Mouse (Mus musculus) limb, embryonic 15.5 days (tissue): ENCODE measurements around the gene Slc25a20. TPM values are rescaled to one million over a fixed set of nuclear protein-coding genes. Genes with fewer than 3 reads are reported as not detected.
A peak's percentile ranks its signal among the peaks of the same experiment; 100 is the strongest.

ENCODE experiments used
- ATAC-seq: fragments of 200-750 bp; cut with Nextera tagmentation; 2 replicates; pipeline ENCODE4 v1.8.0; 2017; ENCODE audit warnings: low read depth, moderate TSS enrichment; ENCODE audit not compliant: insufficient number of reproducible peaks, low FRiP score, low TSS enrichment
- H3K27ac ChIP-seq: fragments of 300-500 bp; sonication (generic); 2 replicates; pipeline ENCODE4 v1.5.1; 2015; ENCODE audit warnings: moderate library complexity, mild to moderate bottlenecking, inconsistent platforms
- H3K27me3 ChIP-seq: fragments of 300-500 bp; sonication (generic); 2 replicates; pipeline ENCODE4 v1.6.1; 2015; ENCODE audit warnings: inconsistent platforms
- H3K36me3 ChIP-seq: fragments of 300-500 bp; sonication (generic); 2 replicates; pipeline ENCODE4 v1.6.1; 2015; ENCODE audit warnings: inconsistent platforms
- H3K4me1 ChIP-seq: fragments of 300-500 bp; sonication (generic); 2 replicates; pipeline ENCODE4 v1.6.1; 2015; ENCODE audit warnings: inconsistent platforms
- H3K4me2 ChIP-seq: fragments of 300-500 bp; sonication (generic); 2 replicates; pipeline ENCODE4 v1.6.1; 2015; ENCODE audit warnings: mild to moderate bottlenecking, inconsistent platforms
- H3K4me3 ChIP-seq: fragments of 300-500 bp; sonication (generic); 2 replicates; pipeline ENCODE4 v1.5.1; 2015; ENCODE audit warnings: mild to moderate bottlenecking, inconsistent platforms
- H3K9ac ChIP-seq: fragments of 300-500 bp; sonication (generic); 2 replicates; pipeline ENCODE4 v1.6.1; 2015; ENCODE audit warnings: inconsistent platforms
- H3K9me3 ChIP-seq: fragments of 300-500 bp; sonication (generic); 2 replicates; pipeline ENCODE4 v1.6.1; 2016; ENCODE audit warnings: inconsistent platforms
- WGBS: fragments of 180-500 bp; shearing (Covaris S2); methylation state at CpG from one replicate; pipeline ENCODE4 v1.1.7; 2015; 5-methylcytosine and 5-hydroxymethylcytosine counted together
- polyA plus RNA-seq: library from polyadenylated mRNA; unstranded; fragments of >200 nt; fragmentation: Nextera tagmentation; extraction: Ambion mirVana; gene quantifications from 2 replicates; pipeline ENCODE4 v1.2.1, GENCODE M21; 2015

Gene Slc25a20
- 37.1 and 38.3 TPM in 2 replicates for polyA plus RNA-seq

DNA sequence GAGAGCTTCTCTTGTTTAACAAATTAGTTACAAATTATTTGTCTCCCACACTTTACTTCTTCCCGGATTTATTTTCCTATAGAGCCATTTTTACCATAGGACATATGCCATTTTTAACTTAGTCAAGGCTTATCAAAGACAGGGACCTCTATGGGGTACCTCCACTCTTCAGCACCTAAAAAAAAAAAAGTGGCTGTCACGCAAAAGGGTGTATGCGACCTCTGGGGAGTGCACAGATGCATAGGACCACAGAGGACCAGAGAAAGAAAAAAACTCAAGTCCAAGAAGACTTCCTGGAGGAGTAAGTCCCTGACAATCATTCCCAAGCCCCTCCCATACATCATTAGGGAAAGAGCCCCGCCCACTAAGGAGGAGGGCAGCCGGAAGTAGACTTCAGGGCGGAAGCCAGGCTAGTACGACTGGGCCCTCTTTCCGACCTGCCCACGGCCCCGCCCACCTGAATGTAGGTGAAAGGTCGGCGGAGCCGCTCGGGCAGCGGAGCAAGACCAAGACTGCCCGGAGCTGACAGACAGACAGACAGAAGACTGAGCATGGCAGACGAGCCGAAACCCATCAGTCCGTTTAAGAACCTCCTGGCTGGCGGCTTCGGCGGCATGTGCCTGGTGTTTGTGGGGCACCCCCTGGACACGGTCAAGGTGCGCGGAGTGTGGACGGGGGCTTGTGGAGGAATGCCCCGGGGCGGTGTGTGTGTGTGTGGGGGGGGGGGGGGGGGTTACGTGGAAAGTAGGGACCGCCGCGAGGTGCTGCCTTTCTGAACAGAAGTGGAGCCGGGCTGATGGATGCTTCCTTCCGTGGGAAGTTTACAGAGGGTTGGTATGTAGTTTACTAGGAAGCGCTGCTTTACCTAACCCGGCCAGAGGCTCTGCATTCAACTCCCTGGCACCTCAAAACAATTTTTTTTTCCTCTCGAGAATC, at the start of gene Slc25a20:
Slc25a20 (plus strand) TSS at position 412 of the 936 bp plus-strand sequence.
- Histone ChIP-seq H3K4me1 (peaks cover 11% of the 10 kb centered on the region), H3K36me3 (no peaks in the 10 kb centered on the region), H3K27ac (peak within 1 kb of the TSS; percentile 22; the same call in 1 of the 2 replicates), H3K27me3 (no peaks in the 10 kb centered on the region), H3K9me3 (no peaks in the 10 kb centered on the region), H3K4me3 (peak within 1 kb of the TSS; percentile 65), H3K9ac (peak within 1 kb of the TSS; percentile 62), H3K4me2 (peak within 1 kb of the TSS; percentile 75)
- 3% methylated on average over 35 of the region's 37 CpGs for WGBS
- peak; percentile 83 for ATAC-seq

DNA sequence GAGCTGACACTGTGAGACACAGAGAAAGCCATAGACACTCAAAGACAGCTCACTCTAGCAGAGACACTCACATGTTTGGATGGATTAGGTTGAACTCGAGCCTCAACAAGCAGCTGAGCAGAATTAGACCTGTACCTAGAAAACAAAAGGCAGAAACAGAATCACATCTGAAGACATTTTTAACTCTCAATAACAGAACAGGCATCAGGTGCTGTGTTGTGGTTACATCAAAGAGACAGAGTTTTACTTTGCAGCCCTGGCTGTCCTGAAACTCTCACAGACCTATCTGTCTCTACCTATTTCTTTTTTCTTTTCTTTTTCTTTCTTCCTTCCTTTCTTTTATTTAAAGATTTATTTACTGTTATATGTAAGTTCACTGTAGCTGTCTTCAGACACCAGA, 44.6 kb upstream of the Slc25a20 start:
- Histone ChIP-seq H3K36me3 (peaks cover 69% of the 10 kb centered on the region), H3K27me3 (no peaks in the 10 kb centered on the region), H3K9ac (no peak overlapping the region), H3K4me2 (no peak overlapping the region), H3K27ac (no peak overlapping the region), H3K4me3 (no peak overlapping the region), H3K4me1 (no peaks in the 10 kb centered on the region), H3K9me3 (no peaks in the 10 kb centered on the region)
- ATAC-seq = no peak
- 94% methylated on average over 1 of the region's 1 CpGs for WGBS

DNA sequence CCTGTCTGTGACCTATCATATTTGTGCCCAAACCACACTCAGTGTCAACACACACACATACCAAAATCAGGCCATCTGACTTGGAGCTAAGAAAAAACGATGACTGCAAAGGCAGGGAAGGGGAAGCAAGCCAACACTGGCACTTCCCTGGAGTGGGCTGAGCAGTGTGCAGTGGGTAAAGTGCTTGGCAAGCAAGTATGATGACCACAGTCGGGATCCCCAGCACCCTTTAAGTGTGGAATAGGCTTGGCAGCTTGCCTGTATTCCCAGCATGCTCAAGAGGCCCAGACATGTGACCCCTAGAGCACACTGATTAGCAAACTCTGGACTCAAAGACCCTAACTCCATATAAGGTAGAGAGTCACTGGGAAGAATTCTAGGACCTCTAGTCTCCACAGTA, 35.4 kb upstream of the Slc25a20 start:
- H3K36me3 ChIP-seq = peaks cover 16% of the 10 kb centered on the region; the same call in 1 of the 2 replicates
- ATAC-seq = no peak

DNA sequence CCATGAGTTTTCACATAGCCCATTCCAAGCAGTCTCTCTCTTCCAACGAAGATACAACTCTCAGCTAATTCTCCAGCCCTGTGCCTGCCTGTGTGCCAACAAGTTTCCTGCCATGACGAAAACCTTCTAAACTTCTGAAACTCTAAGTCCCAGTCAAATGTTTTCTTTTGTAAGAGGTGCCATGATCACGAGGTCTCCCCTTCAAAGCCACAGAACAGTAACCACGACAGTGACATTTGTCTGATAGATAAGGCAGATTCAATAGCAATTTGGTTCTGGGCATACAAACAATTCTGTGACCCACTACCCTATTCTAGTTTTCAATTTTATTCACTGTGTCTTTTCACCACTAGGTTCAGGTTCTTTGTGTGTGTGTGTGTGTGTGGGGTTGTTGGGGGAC, 33.7 kb upstream of the Slc25a20 start:
- 87% methylated on average over 4 of the region's 4 CpGs for WGBS
- Histone ChIP-seq H3K4me2 (no peak overlapping the region), H3K36me3 (peaks cover 19% of the 10 kb centered on the region; the same call in 1 of the 2 replicates), H3K27me3 (no peaks in the 10 kb centered on the region), H3K9ac (no peak overlapping the region), H3K27ac (no peak overlapping the region), H3K9me3 (no peaks in the 10 kb centered on the region), H3K4me3 (no peak overlapping the region), H3K4me1 (no peaks in the 10 kb centered on the region)
- no peak for ATAC-seq

More for the DNA sequence above, 35.4 kb upstream of the Slc25a20 start:
- no peak overlapping the region for H3K4me3 ChIP-seq
- 63% methylated on average over 2 of the region's 2 CpGs for WGBS
- no peak overlapping the region for H3K27ac ChIP-seq
- no peak overlapping the region for H3K9ac ChIP-seq
- no peak overlapping the region for H3K4me2 ChIP-seq
- no peaks in the 10 kb centered on the region for H3K4me1 ChIP-seq
- H3K9me3 ChIP-seq = no peaks in the 10 kb centered on the region
- no peaks in the 10 kb centered on the region for H3K27me3 ChIP-seq

DNA sequence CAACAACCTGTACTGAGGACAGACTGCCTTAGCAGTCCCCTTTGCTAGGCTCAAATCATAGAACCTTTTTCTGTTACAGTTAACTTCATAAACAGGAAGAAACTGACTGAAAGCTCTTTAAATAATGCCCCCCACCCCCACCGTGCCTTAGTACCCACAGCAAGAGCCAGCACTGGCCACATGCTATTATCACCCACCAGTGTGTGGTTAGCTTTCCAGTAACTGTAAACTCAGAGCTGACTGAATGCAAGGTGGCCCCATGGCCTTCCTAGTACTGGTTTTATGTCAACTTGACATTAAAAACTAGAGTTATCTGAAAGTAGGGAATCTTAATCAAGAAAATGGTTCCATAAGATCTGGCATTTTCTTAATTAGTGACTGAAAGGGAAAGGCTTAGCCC, 31.2 kb upstream of the Slc25a20 start:
- no peak for ATAC-seq

DNA sequence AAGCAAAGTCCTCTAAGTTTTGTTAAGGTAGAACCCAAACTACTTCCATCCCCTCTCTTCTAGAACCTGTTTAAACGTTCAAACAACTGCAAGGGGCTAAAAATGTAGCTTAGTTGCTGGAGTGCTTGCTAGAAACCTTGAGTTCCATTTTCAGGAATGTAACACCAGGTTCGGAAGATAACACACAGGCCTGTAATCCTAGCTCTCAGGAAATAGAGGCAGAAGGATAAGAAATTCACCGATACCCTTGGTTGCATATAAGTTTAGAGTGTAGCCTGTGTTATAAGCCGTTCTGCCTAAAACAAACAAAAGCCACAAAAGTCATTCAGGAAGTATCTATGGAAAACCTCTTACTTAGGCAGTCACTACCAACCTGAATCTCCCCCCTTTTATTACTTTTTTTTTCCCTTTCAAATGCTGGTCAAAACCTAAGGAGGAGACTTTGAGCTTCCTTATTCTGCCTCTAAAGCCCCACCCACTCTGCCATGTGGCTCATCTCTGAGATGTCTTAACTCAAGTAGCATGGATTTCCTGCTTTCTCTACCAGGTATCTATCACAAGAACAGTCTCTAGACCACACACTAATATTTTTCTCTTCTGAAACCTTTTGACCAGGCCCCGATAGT, 30.1 kb upstream of the Slc25a20 start:
- 89% methylated on average over 5 of the region's 5 CpGs for WGBS
- H3K27ac ChIP-seq = no peak overlapping the region
- no peaks in the 10 kb centered on the region for H3K27me3 ChIP-seq
- H3K36me3 ChIP-seq = peaks cover 29% of the 10 kb centered on the region
- H3K9me3 ChIP-seq = no peaks in the 10 kb centered on the region
- no peak overlapping the region for H3K4me2 ChIP-seq
- no peak for ATAC-seq
- H3K4me1 ChIP-seq = no peaks in the 10 kb centered on the region
- no peak overlapping the region for H3K9ac ChIP-seq
- H3K4me3 ChIP-seq = no peak overlapping the region

More for the DNA sequence above, 31.2 kb upstream of the Slc25a20 start:
- WGBS = 74% methylated on average over 1 of the region's 1 CpGs
- no peaks in the 10 kb centered on the region for H3K4me1 ChIP-seq
- no peak overlapping the region for H3K27ac ChIP-seq
- no peaks in the 10 kb centered on the region for H3K27me3 ChIP-seq
- no peak overlapping the region for H3K9ac ChIP-seq
- H3K36me3 ChIP-seq = peaks cover 22% of the 10 kb centered on the region
- no peaks in the 10 kb centered on the region for H3K9me3 ChIP-seq
- no peak overlapping the region for H3K4me2 ChIP-seq
- H3K4me3 ChIP-seq = no peak overlapping the region

DNA sequence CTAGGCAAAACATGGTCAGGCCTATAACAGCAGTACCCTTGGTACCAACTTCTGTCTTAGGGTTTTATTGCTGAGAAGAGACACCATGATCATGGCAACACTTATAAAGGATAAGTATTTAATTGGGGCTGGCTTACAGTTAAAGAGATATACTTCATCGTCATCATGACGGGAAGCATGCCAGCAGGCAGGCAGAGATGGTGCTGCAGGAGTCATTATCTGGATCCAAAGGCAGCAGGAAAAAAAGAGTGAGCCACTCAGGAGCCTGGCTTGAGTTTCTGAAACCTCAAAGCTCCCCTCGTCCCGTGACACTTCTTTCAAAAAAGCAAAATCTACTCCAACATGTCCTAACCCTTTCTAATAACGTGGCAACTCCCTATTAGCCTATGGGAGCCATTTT, 29.5 kb upstream of the Slc25a20 start:
- no peaks in the 10 kb centered on the region for H3K27me3 ChIP-seq
- no peak overlapping the region for H3K4me2 ChIP-seq
- H3K4me1 ChIP-seq = no peaks in the 10 kb centered on the region
- no peak overlapping the region for H3K4me3 ChIP-seq
- H3K9me3 ChIP-seq = no peaks in the 10 kb centered on the region
- WGBS = 82% methylated on average over 5 of the region's 5 CpGs
- H3K9ac ChIP-seq = no peak overlapping the region
- H3K27ac ChIP-seq = no peak overlapping the region
- peaks cover 29% of the 10 kb centered on the region for H3K36me3 ChIP-seq
- ATAC-seq = no peak

DNA sequence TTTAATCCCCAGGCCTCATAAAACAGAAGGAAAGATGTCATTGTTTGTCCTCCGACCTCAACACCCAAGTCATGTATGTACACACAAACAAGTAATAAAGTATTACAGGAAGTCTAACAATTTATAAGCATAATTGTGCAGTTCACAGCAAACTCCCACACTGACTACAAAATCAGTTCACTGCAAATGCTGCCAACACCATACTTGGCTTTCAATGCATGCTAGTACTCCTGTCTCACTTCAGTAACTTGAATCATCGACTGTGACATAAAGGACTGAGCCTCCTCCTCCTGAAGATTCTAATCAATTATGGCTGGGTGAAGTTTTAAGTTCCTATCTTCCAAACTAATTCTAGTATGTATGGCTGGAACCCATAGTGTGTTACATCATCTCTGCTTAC, 28.0 kb upstream of the Slc25a20 start:
- H3K27ac ChIP-seq = no peak overlapping the region
- H3K36me3 ChIP-seq = peaks cover 29% of the 10 kb centered on the region
- no peak overlapping the region for H3K4me3 ChIP-seq
- H3K27me3 ChIP-seq = no peaks in the 10 kb centered on the region
- 73% methylated on average over 2 of the region's 2 CpGs for WGBS
- ATAC-seq = no peak
- H3K4me2 ChIP-seq = no peak overlapping the region
- H3K4me1 ChIP-seq = no peaks in the 10 kb centered on the region
- H3K9ac ChIP-seq = no peak overlapping the region
- no peaks in the 10 kb centered on the region for H3K9me3 ChIP-seq

DNA sequence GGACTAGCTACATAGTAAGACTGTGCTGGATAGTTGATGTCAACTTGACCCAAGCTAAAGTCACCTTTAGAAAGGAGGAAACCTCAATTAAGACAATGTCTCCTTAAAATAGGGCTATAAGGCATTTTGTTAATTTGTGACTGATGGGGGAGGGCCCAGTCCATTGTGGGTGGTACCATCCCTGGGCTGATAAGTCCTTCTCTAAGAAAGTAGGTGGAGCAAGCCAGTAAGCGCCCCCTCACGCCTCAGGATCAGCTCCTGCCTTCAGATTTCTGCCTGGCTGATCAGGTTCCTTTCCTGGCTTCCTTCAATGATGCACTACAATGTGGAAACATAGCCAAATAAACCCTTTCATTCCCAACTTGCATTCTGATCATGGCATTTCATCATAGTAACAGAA, 26.5 kb upstream of the Slc25a20 start:
- 83% methylated on average over 2 of the region's 2 CpGs for WGBS
- no peaks in the 10 kb centered on the region for H3K4me1 ChIP-seq
- no peak overlapping the region for H3K9ac ChIP-seq
- H3K27me3 ChIP-seq = no peaks in the 10 kb centered on the region
- no peak overlapping the region for H3K27ac ChIP-seq
- H3K9me3 ChIP-seq = no peaks in the 10 kb centered on the region
- no peak overlapping the region for H3K4me2 ChIP-seq
- H3K36me3 ChIP-seq = peaks cover 33% of the 10 kb centered on the region
- H3K4me3 ChIP-seq = no peak overlapping the region
- ATAC-seq = no peak

DNA sequence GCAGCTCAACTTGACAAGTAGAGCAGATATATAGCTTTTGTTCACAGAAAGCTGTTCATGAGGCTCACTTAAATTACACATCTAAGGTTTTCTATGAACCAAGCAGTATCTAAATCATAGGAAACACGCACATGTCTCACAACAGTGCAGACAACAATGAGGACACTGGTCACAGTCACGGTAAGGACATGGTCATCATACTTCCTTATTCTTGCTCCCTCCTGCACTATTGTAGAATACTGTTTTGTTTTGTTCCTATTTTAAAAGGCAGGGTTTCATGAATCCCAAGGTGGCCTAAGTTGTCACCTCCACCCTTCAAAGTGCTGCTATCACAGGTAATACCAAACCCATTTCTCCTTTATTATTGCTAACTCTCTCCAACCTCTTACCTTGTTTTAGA, 22.1 kb upstream of the Slc25a20 start:
- H3K4me1 ChIP-seq = no peaks in the 10 kb centered on the region
- no peak overlapping the region for H3K4me3 ChIP-seq
- no peak overlapping the region for H3K9ac ChIP-seq
- H3K9me3 ChIP-seq = no peaks in the 10 kb centered on the region
- peaks cover 34% of the 10 kb centered on the region for H3K36me3 ChIP-seq
- no peak overlapping the region for H3K27ac ChIP-seq
- H3K27me3 ChIP-seq = no peaks in the 10 kb centered on the region
- no peak for ATAC-seq
- no peak overlapping the region for H3K4me2 ChIP-seq
- WGBS = 93% methylated on average over 2 of the region's 2 CpGs

DNA sequence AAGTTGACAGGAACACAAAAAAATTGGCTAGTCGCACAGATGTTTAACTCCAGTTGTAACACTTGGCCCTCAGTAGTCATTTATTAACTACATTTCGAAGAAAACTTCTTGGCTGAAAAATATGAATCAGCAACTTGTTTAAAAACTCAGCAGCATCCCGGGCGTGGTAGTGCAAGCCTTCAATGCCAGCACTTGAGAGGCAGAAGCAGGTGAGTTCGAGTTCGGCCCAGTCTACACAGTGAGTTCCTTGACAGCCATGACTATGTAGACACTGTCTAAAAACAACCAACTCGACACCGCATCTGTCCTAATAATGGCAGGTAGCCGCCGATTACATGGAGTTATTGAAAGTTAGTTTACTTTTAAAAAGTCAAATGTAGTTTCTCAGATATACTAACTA, 13.7 kb upstream of the Slc25a20 start:
- H3K4me3 ChIP-seq = peak overlapping the region; percentile 98
- peak overlapping the region; percentile 65 for H3K4me2 ChIP-seq
- 38% methylated on average over 10 of the region's 10 CpGs for WGBS
- no peaks in the 10 kb centered on the region for H3K27me3 ChIP-seq
- peaks cover 3% of the 10 kb centered on the region; the same call in 1 of the 2 replicates for H3K36me3 ChIP-seq
- peak overlapping the region; percentile 94; the same call in 1 of the 2 replicates for H3K9ac ChIP-seq
- no peak for ATAC-seq
- H3K4me1 ChIP-seq = peaks cover 13% of the 10 kb centered on the region
- H3K27ac ChIP-seq = peak overlapping the region; percentile 93; the same call in 1 of the 2 replicates
- H3K9me3 ChIP-seq = no peaks in the 10 kb centered on the region
